Mouse (Mus musculus) embryonic facial prominence, embryonic 14.5 days (tissue): ENCODE measurements around the gene Prss57. TPM values are rescaled to one million over a fixed set of nuclear protein-coding genes. Genes with fewer than 3 reads are reported as not detected.
A peak's percentile ranks its signal among the peaks of the same experiment; 100 is the strongest.

Experiments
- ATAC-seq: fragments of 200-750 bp; cut with Nextera tagmentation; 2 replicates; pipeline ENCODE4 v1.8.0; 2017; ENCODE audit warnings: low read depth, moderate number of reproducible peaks, moderate TSS enrichment
- DNase-seq: peaks from one replicate; pipeline ENCODE4 v3.0.0-alpha.2; 2015; ENCODE audit warnings: low spot score
- H3K27ac ChIP-seq: fragments of 300-500 bp; sonication (generic); replicated peaks from 2 replicates; pipeline ENCODE4 v1.5.1; 2014; ENCODE audit warnings: low read depth, mild to moderate bottlenecking, low read length, moderate library complexity
- H3K27me3 ChIP-seq: fragments of 300-500 bp; sonication (generic); replicated peaks from 2 replicates; pipeline ENCODE4 v1.6.1; 2014; ENCODE audit warnings: low read length; ENCODE audit not compliant: control insufficient read depth, insufficient read depth
- H3K36me3 ChIP-seq: fragments of 300-500 bp; sonication (generic); 2 replicates; pipeline ENCODE4 v1.6.1; 2014; ENCODE audit warnings: low read length, mixed read lengths; ENCODE audit not compliant: control insufficient read depth, insufficient read depth
- H3K4me1 ChIP-seq: fragments of 300-500 bp; sonication (generic); 2 replicates; pipeline ENCODE4 v1.6.1; 2014; ENCODE audit warnings: antibody characterized with exemption, low read length; ENCODE audit not compliant: control insufficient read depth, insufficient read depth
- H3K4me2 ChIP-seq: fragments of 300-500 bp; sonication (generic); 2 replicates; pipeline ENCODE4 v1.6.1; 2014; ENCODE audit warnings: low read depth, mild to moderate bottlenecking, low read length, moderate library complexity, mixed read lengths
- H3K4me3 ChIP-seq: fragments of 300-500 bp; sonication (generic); 2 replicates; pipeline ENCODE4 v1.5.1; 2014; ENCODE audit warnings: low read depth, mild to moderate bottlenecking, low read length
- H3K9ac ChIP-seq: fragments of 300-500 bp; sonication (generic); 2 replicates; pipeline ENCODE4 v1.6.1; 2014; ENCODE audit warnings: low read depth, mild to moderate bottlenecking, low read length, moderate library complexity, mixed read lengths
- H3K9me3 ChIP-seq: fragments of 300-500 bp; sonication (generic); 2 replicates; pipeline ENCODE4 v1.6.1; 2016; ENCODE audit warnings: low read length; ENCODE audit not compliant: control insufficient read depth
- WGBS: fragments of 180-500 bp; shearing (Covaris S2); extraction: QIAGEN DNeasy Blood & Tissue Kit; methylation state at CpG from one replicate; pipeline ENCODE4 v1.1.7; 2014; 5-methylcytosine and 5-hydroxymethylcytosine counted together
- polyA plus RNA-seq: library from polyadenylated mRNA; unstranded; fragments of >200 nt; fragmentation: Nextera tagmentation; extraction: Ambion mirVana; gene quantifications from 2 replicates; pipeline ENCODE4 v1.2.1, GENCODE M21; 2014

The Prss57 gene
- polyA plus RNA-seq, 1 experiment from 2014 or later = not detected

DNA sequence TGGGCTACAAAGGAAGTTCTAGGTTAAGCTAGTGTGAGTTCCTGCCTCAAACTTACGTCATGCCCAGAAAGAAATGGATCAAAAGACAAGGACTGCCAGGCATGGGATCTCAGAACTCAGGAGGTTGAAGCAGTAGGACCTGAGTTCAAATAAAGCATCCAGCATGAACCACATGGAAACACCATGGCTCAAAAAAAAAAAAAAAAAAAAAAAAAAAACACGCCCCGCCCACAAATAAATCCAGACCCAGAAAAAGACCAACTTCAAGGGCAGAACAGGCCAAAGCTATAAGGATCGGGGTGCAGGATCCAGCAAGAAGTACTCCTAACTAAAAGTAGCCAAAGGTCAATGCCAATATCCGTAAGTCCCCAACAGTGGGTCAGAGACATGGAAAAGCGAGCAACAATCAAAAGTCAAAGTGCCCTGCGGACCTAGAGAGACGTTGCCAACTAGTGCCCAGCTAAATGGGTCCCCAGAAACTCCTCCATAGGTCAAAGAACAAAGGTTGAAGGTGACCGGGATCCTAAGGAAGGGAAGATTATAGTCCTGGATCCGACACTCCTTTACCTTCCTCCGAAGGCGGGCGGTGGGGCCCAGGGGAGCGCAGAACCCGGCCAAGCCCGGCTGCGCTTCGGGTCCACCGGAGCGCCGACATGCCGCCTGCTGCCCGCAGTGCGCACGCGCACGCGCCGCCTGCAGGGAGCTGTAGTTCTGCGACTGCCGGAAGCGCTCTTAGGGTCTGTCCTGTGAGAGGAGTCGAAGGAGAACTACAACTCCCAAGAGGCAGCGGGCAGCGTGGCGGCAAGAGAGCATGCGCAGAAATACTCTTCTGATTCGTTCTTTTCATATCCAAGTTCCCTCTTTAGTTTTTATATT, 44.6 kb downstream of the Prss57 start, which contains the start of gene Polrmt:
Polrmt (minus strand) TSS at position 684 of the 876 bp plus-strand sequence.
- Histone ChIP-seq H3K9me3 (peaks cover 2% of the 10 kb centered on the region), H3K4me1 (peaks cover 7% of the 10 kb centered on the region), H3K36me3 (peaks cover 34% of the 10 kb centered on the region), H3K27me3 (no peaks in the 10 kb centered on the region), H3K4me2 (peak within 1 kb of the TSS; percentile 76), H3K27ac (no peak within 1 kb of the TSS), H3K9ac (peak within 1 kb of the TSS; percentile 76), H3K4me3 (peak within 1 kb of the TSS; percentile 78)
- ATAC-seq (peak; percentile 97), DNase-seq (peak; percentile 99)
- WGBS = 3% methylated on average over 33 of the region's 38 CpGs

DNA sequence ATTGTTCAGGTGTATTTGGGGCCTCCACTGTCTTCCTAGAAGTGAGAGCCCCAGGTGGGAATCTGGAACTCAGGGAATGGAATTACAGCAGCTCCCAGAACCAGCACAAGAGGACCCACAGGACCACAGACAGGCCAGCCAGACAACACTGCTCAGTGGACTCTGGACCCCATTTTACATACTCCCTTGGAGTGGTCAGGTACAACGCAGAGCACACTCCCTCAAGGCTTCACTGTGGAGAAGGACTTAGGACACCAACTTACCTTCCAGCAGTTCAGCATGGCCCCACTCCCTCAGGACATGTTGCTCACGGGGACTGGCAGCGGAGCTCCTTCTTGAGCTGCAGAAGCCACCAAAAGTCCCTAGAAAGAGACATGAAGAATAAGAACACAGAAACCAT, 45.4 kb downstream of the Prss57 start:
- no peak for DNase-seq
- Histone ChIP-seq H3K4me3 (peak overlapping the region; percentile 78), H3K27me3 (no peaks in the 10 kb centered on the region), H3K9me3 (peaks cover 9% of the 10 kb centered on the region), H3K4me1 (peaks cover 7% of the 10 kb centered on the region), H3K9ac (peak overlapping the region; percentile 76; the same call in 1 of the 2 replicates), H3K36me3 (peaks cover 41% of the 10 kb centered on the region), H3K27ac (no peak overlapping the region), H3K4me2 (peak overlapping the region; percentile 76)
- ATAC-seq = no peak
- 82% methylated on average over 3 of the region's 3 CpGs for WGBS

DNA sequence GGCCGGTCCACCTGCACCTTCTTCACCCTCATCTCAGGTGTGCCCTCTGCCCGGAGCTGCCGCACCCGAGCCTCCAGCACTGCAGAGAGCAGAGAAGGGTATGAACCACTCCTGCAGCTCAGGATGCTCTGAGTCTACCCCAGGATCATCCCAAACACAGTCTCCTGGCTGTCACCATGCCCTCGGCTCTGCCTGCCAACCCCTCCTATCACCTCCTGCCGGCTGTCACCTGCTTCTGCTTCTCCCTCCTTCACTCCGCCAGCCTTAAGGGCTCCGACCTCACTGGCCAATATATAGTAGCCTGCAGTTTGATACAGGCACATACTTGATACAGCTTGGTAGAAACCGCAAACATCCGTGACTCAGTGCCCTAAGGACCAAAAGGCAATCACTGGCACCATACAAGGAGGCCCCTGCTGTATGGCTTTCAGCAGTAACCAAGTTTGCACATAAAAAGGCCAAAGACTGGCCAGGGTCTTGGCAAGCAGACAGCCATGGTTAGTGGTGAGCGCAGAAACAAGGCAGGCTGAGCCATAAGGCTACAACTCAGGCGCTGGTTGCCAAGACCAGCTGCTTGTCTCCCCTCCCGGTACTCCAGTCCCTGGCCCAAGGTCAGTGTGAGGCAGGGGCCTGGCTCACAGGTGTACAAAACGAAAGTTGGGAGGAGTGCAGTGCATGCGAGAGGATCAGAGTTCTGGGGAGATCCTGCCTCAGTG, 47.0 kb downstream of the Prss57 start:
- Histone ChIP-seq H3K4me1 (peaks cover 7% of the 10 kb centered on the region), H3K27ac (no peak overlapping the region), H3K9me3 (peaks cover 25% of the 10 kb centered on the region), H3K4me3 (no peak overlapping the region), H3K27me3 (no peaks in the 10 kb centered on the region), H3K4me2 (no peak overlapping the region), H3K9ac (no peak overlapping the region), H3K36me3 (peaks cover 57% of the 10 kb centered on the region)
- no peak for ATAC-seq
- no peak for DNase-seq
- WGBS = 95% methylated on average over 15 of the region's 15 CpGs

DNA sequence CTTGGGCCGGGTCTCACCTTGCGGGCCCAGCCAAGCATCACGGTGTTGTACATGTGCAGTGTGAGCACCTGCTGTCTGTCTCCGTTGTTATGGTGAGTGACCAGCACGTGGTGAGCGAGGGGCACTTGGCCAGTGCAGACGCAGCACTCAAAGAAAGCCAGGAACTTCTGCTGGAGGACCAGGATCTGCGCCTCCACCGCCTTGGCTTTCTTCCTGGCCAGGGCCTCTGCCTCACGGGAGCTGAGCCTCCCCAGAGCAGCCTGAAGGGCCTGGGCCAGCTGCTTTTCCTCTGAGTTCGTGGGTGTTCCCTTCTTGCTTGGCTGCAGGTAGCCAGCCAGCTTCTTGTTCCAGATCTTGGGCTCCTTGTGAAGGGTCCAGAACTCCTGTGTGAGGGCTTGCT, 47.6 kb downstream of the Prss57 start:
- DNase-seq (no peak), ATAC-seq (no peak)
- no peak overlapping the region for H3K9ac ChIP-seq
- H3K9me3 ChIP-seq = peaks cover 31% of the 10 kb centered on the region
- 88% methylated on average over 10 of the region's 11 CpGs for WGBS
- H3K27ac ChIP-seq = no peak overlapping the region
- no peak overlapping the region for H3K4me3 ChIP-seq
- H3K27me3 ChIP-seq = no peaks in the 10 kb centered on the region
- H3K4me2 ChIP-seq = no peak overlapping the region
- H3K4me1 ChIP-seq = peaks cover 7% of the 10 kb centered on the region
- peaks cover 63% of the 10 kb centered on the region for H3K36me3 ChIP-seq

DNA sequence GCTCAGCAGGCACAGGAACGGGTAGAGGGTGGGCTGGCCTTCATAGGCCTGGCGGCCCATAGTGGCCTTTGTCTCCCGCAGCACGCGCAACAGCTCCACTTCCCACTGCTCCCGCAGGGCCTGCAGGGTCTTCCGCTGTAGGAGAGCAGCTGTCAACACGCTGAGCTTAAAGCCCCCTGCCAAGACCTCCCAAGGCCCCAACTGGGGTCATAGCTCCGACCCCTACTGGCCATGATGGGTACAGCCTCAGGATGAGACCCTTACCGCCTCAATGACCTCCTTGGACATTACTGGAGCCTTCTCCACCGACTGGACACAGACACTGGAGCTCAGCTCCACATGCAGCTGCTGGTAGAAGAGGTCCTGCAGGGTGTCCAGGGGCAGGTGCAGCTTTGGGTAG, 49.9 kb downstream of the Prss57 start:
- no peak for DNase-seq
- Histone ChIP-seq H3K4me2 (no peak overlapping the region), H3K27me3 (no peaks in the 10 kb centered on the region), H3K4me1 (peaks cover 6% of the 10 kb centered on the region), H3K4me3 (no peak overlapping the region), H3K36me3 (peaks cover 86% of the 10 kb centered on the region), H3K9me3 (peaks cover 54% of the 10 kb centered on the region), H3K9ac (no peak overlapping the region), H3K27ac (no peak overlapping the region)
- ATAC-seq = no peak
- 79% methylated on average over 10 of the region's 11 CpGs for WGBS

DNA sequence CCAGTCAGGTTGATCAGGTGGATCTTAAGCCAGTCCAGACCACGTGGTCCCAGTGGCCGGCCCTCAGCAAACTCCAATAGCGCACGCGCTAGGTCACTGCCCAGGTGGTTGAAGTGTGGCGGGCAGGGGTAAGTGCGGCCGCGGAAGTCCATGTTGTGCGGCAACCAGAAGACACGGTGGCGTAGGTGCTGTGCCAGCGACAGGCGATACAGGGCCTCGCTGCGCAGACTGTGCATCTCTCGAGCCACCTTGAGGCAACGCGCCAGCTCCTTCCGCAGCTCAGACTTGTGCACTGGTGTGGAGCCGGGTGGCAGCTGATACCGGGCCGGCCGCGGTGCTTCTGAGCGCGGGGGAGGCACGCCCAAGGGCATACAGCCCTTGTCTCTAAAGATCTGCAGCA, 51.5 kb downstream of the Prss57 start:
- no peak for ATAC-seq
- no peaks in the 10 kb centered on the region for H3K27me3 ChIP-seq
- 96% methylated on average over 22 of the region's 28 CpGs for WGBS
- no peaks in the 10 kb centered on the region for H3K4me1 ChIP-seq
- H3K9ac ChIP-seq = no peak overlapping the region
- H3K4me2 ChIP-seq = no peak overlapping the region
- peaks cover 98% of the 10 kb centered on the region for H3K36me3 ChIP-seq
- H3K4me3 ChIP-seq = no peak overlapping the region
- H3K9me3 ChIP-seq = peaks cover 61% of the 10 kb centered on the region
- no peak overlapping the region for H3K27ac ChIP-seq
- no peak for DNase-seq

DNA sequence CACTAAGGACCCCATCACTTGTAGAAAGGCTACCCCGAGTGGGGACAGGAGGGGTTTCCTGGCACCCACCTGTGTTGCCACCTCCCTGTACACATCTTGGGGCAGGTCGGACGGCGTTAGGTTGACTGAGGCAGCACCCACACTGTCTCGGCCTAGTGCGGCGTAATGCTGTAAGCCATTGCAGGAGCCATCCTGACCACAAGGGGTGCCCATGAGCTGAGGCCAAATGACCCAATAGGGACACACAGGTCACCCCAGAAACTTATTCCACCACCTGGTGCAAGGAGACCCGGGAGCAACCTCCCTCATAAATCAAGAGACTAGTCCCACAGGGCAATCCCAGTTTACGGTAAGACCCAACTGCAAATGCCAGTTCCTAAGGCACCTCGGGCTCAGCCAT, 52.5 kb downstream of the Prss57 start:
- Histone ChIP-seq H3K4me2 (no peak overlapping the region), H3K36me3 (peaks cover 98% of the 10 kb centered on the region), H3K27ac (no peak overlapping the region), H3K4me3 (no peak overlapping the region), H3K9me3 (peaks cover 61% of the 10 kb centered on the region), H3K27me3 (no peaks in the 10 kb centered on the region), H3K4me1 (no peaks in the 10 kb centered on the region), H3K9ac (no peak overlapping the region)
- no peak for ATAC-seq
- 92% methylated on average over 10 of the region's 10 CpGs for WGBS
- no peak for DNase-seq

DNA sequence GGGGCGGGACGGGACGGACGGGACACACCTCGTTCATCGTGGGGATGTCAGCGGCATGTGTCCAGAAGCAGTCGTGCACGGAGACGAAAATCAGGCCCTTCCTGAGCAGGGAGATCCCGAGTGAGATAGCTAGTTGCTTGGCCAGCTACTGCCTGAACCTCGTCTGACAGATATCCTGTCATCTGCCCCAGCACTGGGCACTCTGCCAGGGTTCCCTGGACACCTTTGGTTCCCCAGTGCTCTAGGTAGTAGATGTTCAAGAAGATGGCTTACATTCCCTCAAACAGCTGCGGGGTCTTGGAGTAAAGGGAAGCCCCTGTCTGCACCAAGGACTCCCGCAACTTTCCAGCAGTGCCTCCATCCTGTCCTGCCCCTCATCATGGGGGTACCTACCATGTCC, 54.1 kb downstream of the Prss57 start:
- DNase-seq (no peak), ATAC-seq (no peak)
- Histone ChIP-seq H3K36me3 (peaks cover 83% of the 10 kb centered on the region), H3K4me3 (no peak overlapping the region), H3K9me3 (peaks cover 61% of the 10 kb centered on the region), H3K27me3 (no peaks in the 10 kb centered on the region), H3K27ac (no peak overlapping the region), H3K4me2 (no peak overlapping the region), H3K4me1 (no peaks in the 10 kb centered on the region), H3K9ac (no peak overlapping the region)
- 84% methylated on average over 10 of the region's 14 CpGs for WGBS
